Mouse (Mus musculus): ENCODE data around the gene Cdh13. TPM values are rescaled to one million over a fixed set of nuclear protein-coding genes. Genes with fewer than 3 reads are reported as not detected.
"Not testable (repeated sequence)": the region's sequence is repeated elsewhere in the genome, so short reads cannot be mapped to it uniquely, and the experiment has no call there.

The Cdh13 gene
- total RNA-seq, 2 experiments from 2014 or later = 0.10 TPM; not detected in 1

- ATAC-seq (replicated peaks; ENCODE audit: poor library complexity, severe bottlenecking) = no peak
Measured at GRCm38 (mm10) chr8:119284516-119284915, 1001.0 kb downstream of the Cdh13 start.

- no peak for ATAC-seq (replicated peaks; ENCODE audit: poor library complexity, severe bottlenecking)
Measured at GRCm38 (mm10) chr8:119284920-119285319, 1001.4 kb downstream of the Cdh13 start.

DNA sequence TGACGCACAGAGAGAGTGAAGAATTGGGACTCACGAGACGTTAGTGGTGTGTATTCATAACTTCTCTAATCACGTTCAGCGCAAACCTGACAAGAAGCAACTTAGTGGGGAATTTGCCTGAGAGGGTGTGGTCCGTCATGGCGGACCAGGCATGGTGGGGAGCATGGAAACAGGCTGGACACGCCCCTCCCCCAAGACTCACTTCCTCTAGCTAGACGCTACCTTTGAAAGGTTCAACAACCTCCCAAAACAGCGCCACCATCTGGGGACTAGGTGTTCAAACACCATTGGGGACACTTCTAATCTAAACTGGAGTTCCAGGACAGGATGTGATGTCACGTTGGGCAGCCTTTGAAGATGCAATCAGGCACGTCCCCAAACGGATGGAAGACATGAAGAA is 1011.9 kb downstream of the Cdh13 start:
- 0 out of 2 replicates have a peak, but pooled peaks have one; percentile 16 for ATAC-seq (replicated peaks; ENCODE audit: poor library complexity, severe bottlenecking)

DNA sequence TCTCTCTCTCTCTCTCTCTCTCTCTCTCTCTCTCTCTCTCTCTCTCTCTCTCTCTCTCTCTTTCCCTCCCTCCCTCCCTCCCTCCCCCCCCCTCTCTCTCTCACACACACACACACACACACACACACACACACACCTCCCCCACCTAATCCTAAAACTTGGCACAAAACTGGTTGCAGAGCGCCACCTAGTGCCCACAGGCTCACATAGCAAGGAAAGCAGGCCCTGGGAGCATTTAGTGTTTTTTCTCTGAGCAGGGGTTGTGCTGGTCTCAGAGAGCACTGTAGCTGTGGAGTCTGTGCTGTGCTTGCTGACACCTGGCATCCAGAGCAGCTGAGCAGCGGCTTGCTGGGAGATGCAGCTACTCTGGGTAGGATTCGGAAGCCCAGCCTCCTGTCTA is 1014.2 kb downstream of the Cdh13 start:
- ATAC-seq (replicated peaks; ENCODE audit: poor library complexity, severe bottlenecking) = peak; percentile 75

- no peak for ATAC-seq (replicated peaks; ENCODE audit: poor library complexity, severe bottlenecking)
Measured at GRCm38 (mm10) chr8:119300335-119300734, 1016.8 kb downstream of the Cdh13 start.

DNA sequence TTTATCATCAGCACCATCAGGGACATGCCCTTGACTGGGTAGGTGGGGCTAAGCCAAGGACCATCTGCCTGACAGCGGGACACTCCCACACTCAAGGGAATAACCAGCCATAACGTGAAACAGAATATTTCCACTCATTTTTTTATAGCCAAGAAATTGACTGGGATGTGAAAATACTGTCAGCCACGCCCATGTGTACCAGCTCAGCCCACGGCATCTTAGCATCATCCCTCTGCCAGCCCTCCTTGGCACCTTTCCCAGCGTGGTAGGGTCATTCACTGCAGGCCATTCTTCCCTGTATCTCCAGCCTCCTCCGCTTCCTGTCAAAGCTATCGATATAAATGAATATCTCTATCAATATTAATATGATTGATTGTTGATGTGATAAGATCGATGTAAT is 1020.7 kb downstream of the Cdh13 start:
- no peak for ATAC-seq (replicated peaks; ENCODE audit: poor library complexity, severe bottlenecking)

- peak; percentile 55; the same call in 1 of the 2 replicates for ATAC-seq (replicated peaks; ENCODE audit: poor library complexity, severe bottlenecking)
Measured at GRCm38 (mm10) chr8:119311412-119311811, 1027.9 kb downstream of the Cdh13 start.

- ATAC-seq (replicated peaks; ENCODE audit: poor library complexity, severe bottlenecking) = no peak
Measured at GRCm38 (mm10) chr8:119323215-119323614, 1039.7 kb downstream of the Cdh13 start.

DNA sequence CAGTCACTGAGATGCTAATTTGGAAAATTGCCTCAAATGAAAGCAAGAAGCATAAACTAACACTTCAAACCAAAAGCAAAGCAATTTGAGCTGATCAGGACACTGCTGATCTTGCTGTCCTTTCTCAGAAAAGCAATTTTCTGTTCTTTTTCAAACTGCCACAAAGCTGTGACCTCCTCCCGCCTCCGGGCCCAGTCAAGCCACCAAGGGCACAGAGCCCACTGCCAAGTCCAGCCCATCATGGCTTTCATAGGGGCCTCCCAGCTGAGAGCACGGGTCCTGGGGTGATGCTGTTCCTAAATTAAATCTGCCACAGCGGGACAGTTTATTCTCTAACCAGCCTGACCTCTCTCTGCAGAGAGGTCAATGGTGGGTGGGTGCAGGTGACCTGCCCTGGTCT is 1056.0 kb downstream of the Cdh13 start:
- no peak for ATAC-seq (replicated peaks; ENCODE audit: poor library complexity, severe bottlenecking)

GRCm38 (mm10) chr8:119343606-119344005 is 1060.1 kb downstream of the Cdh13 start:
- ATAC-seq (replicated peaks; ENCODE audit: poor library complexity, severe bottlenecking) = no peak

DNA sequence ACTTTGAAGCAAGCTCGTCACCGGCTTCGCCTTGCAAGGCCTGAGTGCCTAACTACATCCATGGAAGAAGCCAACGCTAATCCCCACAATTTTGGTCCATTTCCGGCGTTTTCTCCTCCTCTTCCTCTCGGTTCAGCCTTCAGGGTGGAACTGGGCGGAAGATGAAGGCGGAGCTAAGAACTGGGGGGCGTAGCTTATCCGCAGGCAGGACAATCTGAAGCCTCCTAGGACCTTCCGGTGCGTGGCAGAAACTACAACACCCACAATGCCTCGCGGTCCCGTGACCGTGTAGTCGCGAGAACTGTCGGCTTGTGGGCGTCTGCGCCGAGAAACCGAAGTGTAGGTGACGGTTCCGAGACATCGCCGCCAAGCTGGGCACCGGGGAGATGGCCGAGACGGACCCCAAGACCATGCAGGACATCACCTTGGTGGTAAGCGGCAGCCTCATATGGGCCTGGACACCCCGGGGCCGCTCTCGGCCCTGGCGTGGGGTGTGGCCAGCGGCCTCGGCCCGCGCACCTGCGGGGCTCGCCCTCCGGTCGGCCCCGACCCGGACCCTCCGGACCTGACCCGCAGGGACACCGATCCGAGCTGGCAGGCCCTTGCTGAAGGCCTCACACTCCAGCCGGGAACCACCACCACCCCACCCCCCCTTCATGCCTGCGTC is 1060.8 kb downstream of the Cdh13 start, which contains the start of gene Hsbp1:
TSS of gene Hsbp1 (plus strand) at position 299 of the 667 bp plus-strand sequence.
- ATAC-seq (replicated peaks; ENCODE audit: poor library complexity, severe bottlenecking) = peak; percentile 98

DNA sequence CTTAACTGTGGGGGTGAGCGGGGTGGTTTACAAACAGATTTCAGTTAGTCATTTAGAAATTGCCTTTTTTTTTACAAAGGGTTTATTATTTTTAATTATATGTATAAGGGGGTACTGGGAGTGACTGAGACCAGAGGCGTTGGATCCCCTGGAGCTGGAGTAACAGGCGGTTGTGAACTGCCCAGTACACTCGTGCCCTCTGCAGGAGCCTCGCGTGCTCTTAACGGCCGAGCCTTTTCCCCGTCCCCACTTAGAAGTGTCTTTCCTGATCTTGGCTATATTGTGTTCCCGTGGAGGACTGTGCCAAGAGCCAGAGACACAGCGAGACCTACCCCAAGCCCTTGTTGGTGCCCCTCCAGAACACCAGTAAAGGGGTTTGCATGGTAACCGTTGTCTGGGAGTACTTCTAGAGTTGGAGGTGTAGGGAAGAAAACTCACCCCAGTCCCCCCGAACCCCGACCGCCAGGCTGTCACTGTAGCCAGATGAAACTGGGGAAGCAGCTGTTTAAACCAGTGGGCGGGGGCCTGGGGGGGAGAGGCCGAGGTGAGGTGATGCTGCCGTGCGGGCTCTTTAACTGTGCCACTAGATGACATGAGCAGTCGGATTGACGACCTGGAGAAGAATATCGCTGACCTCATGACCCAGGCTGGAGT is 1061.6 kb downstream of the Cdh13 start:
- peak; percentile 14; the same call in 1 of the 2 replicates for ATAC-seq (replicated peaks; ENCODE audit: poor library complexity, severe bottlenecking)

GRCm38 (mm10) chr8:119345683-119346075 is 1062.1 kb downstream of the Cdh13 start:
- ATAC-seq (replicated peaks; ENCODE audit: poor library complexity, severe bottlenecking) = no peak

GRCm38 (mm10) chr8:119351647-119352046 is 1068.1 kb downstream of the Cdh13 start:
- no peak for ATAC-seq (replicated peaks; ENCODE audit: poor library complexity, severe bottlenecking)

DNA sequence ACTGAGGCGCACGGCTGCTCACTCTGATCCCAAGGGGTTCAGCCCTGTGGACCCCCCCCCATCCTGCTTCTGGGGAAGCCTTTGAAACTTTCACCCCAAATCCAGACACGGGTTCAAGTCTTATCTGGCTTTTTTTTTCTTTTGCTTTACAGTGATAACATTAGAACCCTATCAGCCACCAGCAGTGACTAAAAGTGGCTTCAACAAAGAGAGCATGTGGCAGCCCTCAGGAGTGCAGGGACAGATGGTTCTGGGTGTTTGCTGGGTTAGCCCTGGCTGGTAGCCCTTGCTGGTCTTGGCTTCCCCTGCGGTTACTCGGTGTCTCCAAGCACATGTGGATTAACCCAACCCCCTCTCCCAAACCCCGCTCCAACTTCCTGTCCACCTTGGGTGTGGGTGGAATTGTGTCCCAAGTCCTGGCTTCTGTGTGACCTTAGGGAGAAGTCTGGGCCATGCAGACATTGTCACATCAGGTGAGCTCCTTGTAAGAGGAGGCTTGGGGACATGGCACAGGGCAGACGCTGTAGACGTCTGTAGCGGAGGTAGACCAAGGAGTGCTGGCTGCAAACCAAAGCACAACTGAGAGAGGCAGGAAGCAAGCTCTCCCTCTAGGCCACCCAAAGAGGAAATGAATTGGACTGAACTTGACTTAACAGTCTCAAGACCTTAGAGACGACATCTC is 1069.6 kb downstream of the Cdh13 start:
- peak; percentile 75 for ATAC-seq (replicated peaks; ENCODE audit: poor library complexity, severe bottlenecking)

DNA sequence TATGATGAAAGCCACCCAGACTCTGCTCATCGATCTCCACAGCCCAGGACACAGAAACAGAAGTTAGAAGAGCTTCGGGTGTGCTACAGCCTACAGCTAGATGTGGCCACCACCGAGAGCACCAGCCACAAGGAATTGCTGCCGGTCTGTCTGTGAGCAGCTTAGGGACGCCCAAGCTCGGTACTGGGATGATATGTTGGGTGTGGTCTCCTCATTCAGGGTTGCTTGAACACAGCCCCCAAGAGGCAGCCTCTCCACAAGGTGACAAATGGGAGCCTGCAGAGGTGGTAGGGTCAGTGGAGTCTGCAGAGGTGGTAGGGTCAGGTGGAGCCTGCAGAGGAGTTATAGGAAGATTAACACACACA is 1070.1 kb downstream of the Cdh13 start:
- ATAC-seq (replicated peaks; ENCODE audit: poor library complexity, severe bottlenecking) = no peak

DNA sequence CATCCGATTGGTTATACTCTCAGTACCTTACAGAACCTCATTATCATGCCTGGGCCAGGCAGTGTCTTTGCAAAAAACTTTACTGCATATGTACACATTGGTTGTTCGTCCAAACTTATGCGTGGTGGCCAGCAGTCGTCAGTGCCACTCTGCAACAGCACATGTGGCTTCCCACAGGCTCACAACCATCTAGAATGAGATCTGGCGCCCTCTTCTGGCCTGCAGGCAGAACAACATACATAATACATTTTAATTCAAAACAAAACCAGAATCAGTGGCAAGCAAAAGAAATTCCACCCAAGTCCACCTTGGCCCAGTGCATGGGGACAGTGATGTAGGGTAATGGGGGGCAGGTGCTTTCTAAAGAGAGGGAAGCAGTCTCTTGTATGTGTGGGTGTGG is 1073.1 kb downstream of the Cdh13 start:
- ATAC-seq (replicated peaks; ENCODE audit: poor library complexity, severe bottlenecking) = not testable (repeated sequence)

DNA sequence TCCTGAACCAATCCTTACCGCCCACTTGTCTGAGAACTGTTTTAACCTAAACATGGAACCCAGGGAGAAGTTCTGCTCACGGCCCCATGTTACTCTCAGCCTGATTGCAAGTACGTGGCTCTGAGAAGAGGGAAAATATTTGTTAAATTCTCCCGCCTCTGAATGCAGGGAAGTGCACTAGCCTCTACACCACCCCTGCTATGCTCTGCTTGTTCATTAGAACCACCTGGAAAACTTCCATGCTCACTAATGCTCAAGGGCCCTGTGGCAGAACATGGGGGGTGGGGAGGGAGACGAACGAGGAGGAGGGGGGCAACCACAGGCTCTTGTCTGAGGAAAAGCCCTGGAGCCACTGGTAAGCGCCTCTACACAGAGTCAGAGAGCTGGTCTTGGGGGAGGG is 1074.6 kb downstream of the Cdh13 start:
- no peak for ATAC-seq (replicated peaks; ENCODE audit: poor library complexity, severe bottlenecking)

GRCm38 (mm10) chr8:119358836-119359235 is 1075.3 kb downstream of the Cdh13 start:
- peak; percentile 80 for ATAC-seq (replicated peaks; ENCODE audit: poor library complexity, severe bottlenecking)

DNA sequence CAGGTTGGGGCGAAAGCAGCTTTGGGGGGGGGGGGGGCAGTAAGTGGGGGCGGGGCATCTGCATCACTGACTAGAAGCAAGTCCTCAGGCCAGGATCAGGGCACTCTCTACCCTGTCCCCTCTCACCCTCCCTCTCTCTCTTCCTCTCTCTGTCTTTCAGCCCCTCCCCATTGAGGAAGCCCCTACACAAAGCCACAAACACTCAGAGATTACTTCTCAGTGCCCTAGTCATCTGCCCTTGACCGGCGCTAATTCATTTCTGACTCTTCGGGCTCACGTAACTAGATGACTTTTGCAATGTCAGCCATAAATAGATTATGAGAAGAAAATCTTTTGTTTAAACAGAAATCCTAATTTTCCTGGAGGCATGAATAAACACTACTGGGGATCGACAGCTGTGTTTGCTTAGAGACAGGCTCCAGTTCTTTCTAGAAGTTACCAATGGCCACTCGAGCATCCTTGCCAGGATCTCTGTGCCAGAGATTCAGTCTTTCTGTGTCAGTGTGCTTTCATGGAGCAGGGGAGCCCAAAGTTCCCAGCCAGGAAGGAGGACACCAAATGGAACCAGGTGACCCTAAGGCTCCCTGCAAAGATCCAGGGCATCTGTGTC is 1077.3 kb downstream of the Cdh13 start:
- ATAC-seq (replicated peaks; ENCODE audit: poor library complexity, severe bottlenecking) = no peak
